Mouse (Mus musculus): ENCODE results near the gene Chn1. TPM values are rescaled to one million over a fixed set of nuclear protein-coding genes. Genes with fewer than 3 reads are reported as not detected.

Gene Chn1
- polyA plus RNA-seq, 1 experiment from 2014 or later = 11.3 TPM

GRCm38 (mm10) chr2:73693045-73693444, 82.1 kb downstream of the Chn1 start:
- Histone ChIP-seq H3K4me1 (ENCODE audit: control insufficient read depth, insufficient read depth, low read length) (no peaks in the 10 kb centered on the region), H3K36me3 (ENCODE audit: control insufficient read depth, insufficient read depth, low read length) (no peaks in the 10 kb centered on the region), H3K9me3 (ENCODE audit: control insufficient read depth, low read length) (no peaks in the 10 kb centered on the region), H3K4me3 (ENCODE audit: low read length) (no peak overlapping the region), H3K27ac (ENCODE audit: low read length) (no peak overlapping the region), H3K9ac (ENCODE audit: low read depth, low read length) (no peak overlapping the region), H3K4me2 (ENCODE audit: low read depth, low read length) (no peak overlapping the region), H3K27me3 (replicated peaks; ENCODE audit: control insufficient read depth, insufficient read depth, low read length) (no peaks in the 10 kb centered on the region)
- 68% methylated on average over 4 of the region's 4 CpGs for WGBS
- no peak for ATAC-seq

GRCm38 (mm10) chr2:73690783-73691604, 84.2 kb downstream of the Chn1 start:
- no peaks in the 10 kb centered on the region for H3K9me3 ChIP-seq (ENCODE audit: control insufficient read depth, low read length)
- no peaks in the 10 kb centered on the region for H3K36me3 ChIP-seq (ENCODE audit: control insufficient read depth, insufficient read depth, low read length)
- no peaks in the 10 kb centered on the region for H3K4me1 ChIP-seq (ENCODE audit: control insufficient read depth, insufficient read depth, low read length)
- H3K4me2 ChIP-seq (ENCODE audit: low read depth, low read length) = no peak overlapping the region
- no peak overlapping the region for H3K9ac ChIP-seq (ENCODE audit: low read depth, low read length)
- 79% methylated on average over 6 of the region's 6 CpGs for WGBS
- no peak overlapping the region for H3K27ac ChIP-seq (ENCODE audit: low read length)
- H3K27me3 ChIP-seq (replicated peaks; ENCODE audit: control insufficient read depth, insufficient read depth, low read length) = no peaks in the 10 kb centered on the region
- ATAC-seq = no peak
- H3K4me3 ChIP-seq (ENCODE audit: low read length) = no peak overlapping the region

GRCm38 (mm10) chr2:73682500-73682899, 92.6 kb downstream of the Chn1 start:
- Histone ChIP-seq H3K9me3 (ENCODE audit: control insufficient read depth, low read length) (no peaks in the 10 kb centered on the region), H3K4me2 (ENCODE audit: low read depth, low read length) (no peak overlapping the region), H3K4me1 (ENCODE audit: control insufficient read depth, insufficient read depth, low read length) (no peaks in the 10 kb centered on the region), H3K9ac (ENCODE audit: low read depth, low read length) (no peak overlapping the region), H3K4me3 (ENCODE audit: low read length) (no peak overlapping the region), H3K36me3 (ENCODE audit: control insufficient read depth, insufficient read depth, low read length) (no peaks in the 10 kb centered on the region), H3K27me3 (replicated peaks; ENCODE audit: control insufficient read depth, insufficient read depth, low read length) (no peaks in the 10 kb centered on the region), H3K27ac (ENCODE audit: low read length) (no peak overlapping the region)
- ATAC-seq = no peak
- WGBS = 38% methylated on average over 1 of the region's 1 CpGs

- Histone ChIP-seq H3K27me3 (replicated peaks; ENCODE audit: control insufficient read depth, insufficient read depth, low read length) (no peaks in the 10 kb centered on the region), H3K27ac (ENCODE audit: low read length) (no peak overlapping the region), H3K4me3 (ENCODE audit: low read length) (no peak overlapping the region), H3K4me2 (ENCODE audit: low read depth, low read length) (no peak overlapping the region), H3K36me3 (ENCODE audit: control insufficient read depth, insufficient read depth, low read length) (no peaks in the 10 kb centered on the region), H3K9ac (ENCODE audit: low read depth, low read length) (no peak overlapping the region), H3K9me3 (ENCODE audit: control insufficient read depth, low read length) (no peaks in the 10 kb centered on the region), H3K4me1 (ENCODE audit: control insufficient read depth, insufficient read depth, low read length) (no peaks in the 10 kb centered on the region)
- WGBS = 78% methylated on average over 1 of the region's 1 CpGs
- no peak for ATAC-seq
Measured at GRCm38 (mm10) chr2:73680425-73681027, 94.6 kb downstream of the Chn1 start.

- WGBS = 65% methylated on average over 4 of the region's 4 CpGs
- Histone ChIP-seq H3K27ac (ENCODE audit: low read length) (no peak overlapping the region), H3K4me2 (ENCODE audit: low read depth, low read length) (no peak overlapping the region), H3K9me3 (ENCODE audit: control insufficient read depth, low read length) (no peaks in the 10 kb centered on the region), H3K36me3 (ENCODE audit: control insufficient read depth, insufficient read depth, low read length) (no peaks in the 10 kb centered on the region), H3K4me1 (ENCODE audit: control insufficient read depth, insufficient read depth, low read length) (no peaks in the 10 kb centered on the region), H3K4me3 (ENCODE audit: low read length) (no peak overlapping the region), H3K9ac (ENCODE audit: low read depth, low read length) (no peak overlapping the region), H3K27me3 (replicated peaks; ENCODE audit: control insufficient read depth, insufficient read depth, low read length) (no peaks in the 10 kb centered on the region)
- ATAC-seq = no peak
Measured at GRCm38 (mm10) chr2:73668608-73669007, 106.5 kb downstream of the Chn1 start.

- H3K36me3 ChIP-seq (ENCODE audit: control insufficient read depth, insufficient read depth, low read length) = no peaks in the 10 kb centered on the region
- no peak overlapping the region for H3K9ac ChIP-seq (ENCODE audit: low read depth, low read length)
- no peaks in the 10 kb centered on the region for H3K27me3 ChIP-seq (replicated peaks; ENCODE audit: control insufficient read depth, insufficient read depth, low read length)
- ATAC-seq = no peak
- H3K4me3 ChIP-seq (ENCODE audit: low read length) = no peak overlapping the region; the same call in 1 of the 2 replicates
- H3K4me2 ChIP-seq (ENCODE audit: low read depth, low read length) = no peak overlapping the region
- H3K4me1 ChIP-seq (ENCODE audit: control insufficient read depth, insufficient read depth, low read length) = peaks cover 2% of the 10 kb centered on the region; the same call in 1 of the 2 replicates
- H3K9me3 ChIP-seq (ENCODE audit: control insufficient read depth, low read length) = no peaks in the 10 kb centered on the region
- no peak overlapping the region for H3K27ac ChIP-seq (ENCODE audit: low read length)
- 91% methylated on average over 11 of the region's 11 CpGs for WGBS
Measured at GRCm38 (mm10) chr2:73660566-73661134, 114.5 kb downstream of the Chn1 start.

- H3K27ac ChIP-seq (ENCODE audit: low read length) = peak overlapping the region; percentile 39; the same call in 1 of the 2 replicates
- H3K9ac ChIP-seq (ENCODE audit: low read depth, low read length) = peak overlapping the region; percentile 46; the same call in 1 of the 2 replicates
Measured at GRCm38 (mm10) chr2:73659726-73660565, 115.2 kb downstream of the Chn1 start.

GRCm38 (mm10) chr2:73659041-73659440, 116.1 kb downstream of the Chn1 start:
- H3K36me3 ChIP-seq (ENCODE audit: control insufficient read depth, insufficient read depth, low read length) = no peaks in the 10 kb centered on the region
- no peak for ATAC-seq
- no peak overlapping the region for H3K27ac ChIP-seq (ENCODE audit: low read length)
- H3K4me1 ChIP-seq (ENCODE audit: control insufficient read depth, insufficient read depth, low read length) = peaks cover 5% of the 10 kb centered on the region; the same call in 1 of the 2 replicates
- H3K9ac ChIP-seq (ENCODE audit: low read depth, low read length) = no peak overlapping the region
- H3K4me3 ChIP-seq (ENCODE audit: low read length) = no peak overlapping the region
- no peaks in the 10 kb centered on the region for H3K9me3 ChIP-seq (ENCODE audit: control insufficient read depth, low read length)
- H3K4me2 ChIP-seq (ENCODE audit: low read depth, low read length) = no peak overlapping the region
- WGBS = 70% methylated on average over 8 of the region's 8 CpGs
- no peaks in the 10 kb centered on the region for H3K27me3 ChIP-seq (replicated peaks; ENCODE audit: control insufficient read depth, insufficient read depth, low read length)

More at GRCm38 (mm10) chr2:73659726-73660565, 115.2 kb downstream of the Chn1 start:
- peaks cover 2% of the 10 kb centered on the region; the same call in 1 of the 2 replicates for H3K4me1 ChIP-seq (ENCODE audit: control insufficient read depth, insufficient read depth, low read length)
- peak overlapping the region; percentile 22 for H3K4me3 ChIP-seq (ENCODE audit: low read length)
- 42% methylated on average over 18 of the region's 18 CpGs for WGBS
- peak overlapping the region; percentile 42 for H3K4me2 ChIP-seq (ENCODE audit: low read depth, low read length)
- H3K36me3 ChIP-seq (ENCODE audit: control insufficient read depth, insufficient read depth, low read length) = no peaks in the 10 kb centered on the region
- no peaks in the 10 kb centered on the region for H3K27me3 ChIP-seq (replicated peaks; ENCODE audit: control insufficient read depth, insufficient read depth, low read length)
- ATAC-seq = peak; percentile 87
- H3K9me3 ChIP-seq (ENCODE audit: control insufficient read depth, low read length) = no peaks in the 10 kb centered on the region

- Histone ChIP-seq H3K4me2 (ENCODE audit: low read depth, low read length) (no peak overlapping the region), H3K4me3 (ENCODE audit: low read length) (no peak overlapping the region), H3K27ac (ENCODE audit: low read length) (no peak overlapping the region), H3K9me3 (ENCODE audit: control insufficient read depth, low read length) (no peaks in the 10 kb centered on the region), H3K4me1 (ENCODE audit: control insufficient read depth, insufficient read depth, low read length) (peaks cover 5% of the 10 kb centered on the region; the same call in 1 of the 2 replicates), H3K36me3 (ENCODE audit: control insufficient read depth, insufficient read depth, low read length) (no peaks in the 10 kb centered on the region), H3K27me3 (replicated peaks; ENCODE audit: control insufficient read depth, insufficient read depth, low read length) (no peaks in the 10 kb centered on the region), H3K9ac (ENCODE audit: low read depth, low read length) (no peak overlapping the region)
- ATAC-seq = no peak
- WGBS = 92% methylated on average over 3 of the region's 3 CpGs
Measured at GRCm38 (mm10) chr2:73657961-73658360, 117.2 kb downstream of the Chn1 start.
